Mouse (Mus musculus) ES-Bruce4 (cell line): ENCODE data around the gene Myo19. TPM values are rescaled to one million over a fixed set of nuclear protein-coding genes. Genes with fewer than 3 reads are reported as not detected.

Source experiments
- H3K27ac ChIP-seq: 2 replicates; pipeline ENCODE4 v1.5.1; 2012; ENCODE audit warnings: low read length, inconsistent platforms; ENCODE audit not compliant: insufficient read depth
- H3K27me3 ChIP-seq: 2 replicates; pipeline ENCODE4 v1.6.1; 2012; ENCODE audit warnings: mild to moderate bottlenecking, low read length, inconsistent platforms; ENCODE audit not compliant: control insufficient read depth, poor library complexity, insufficient read depth, severe bottlenecking
- H3K36me3 ChIP-seq: 2 replicates; pipeline ENCODE4 v1.6.1; 2012; ENCODE audit warnings: inconsistent platforms, mild to moderate bottlenecking, low read length, moderate library complexity; ENCODE audit not compliant: control insufficient read depth, poor library complexity, insufficient read depth, severe bottlenecking
- H3K4me1 ChIP-seq: one replicate; pipeline ENCODE4 v1.8.1; 2011; ENCODE audit warnings: low read length; ENCODE audit not compliant: control insufficient read depth, insufficient read depth
- H3K4me3 ChIP-seq: 2 replicates; pipeline ENCODE4 v1.5.1; 2011; ENCODE audit warnings: low read depth, mild to moderate bottlenecking, low read length
- H3K9ac ChIP-seq: 2 replicates; pipeline ENCODE4 v1.6.1; 2012; ENCODE audit warnings: low read depth, mild to moderate bottlenecking, inconsistent platforms; ENCODE audit not compliant: poor library complexity, severe bottlenecking
- H3K9me3 ChIP-seq: replicated peaks from 2 replicates; pipeline ENCODE4 v1.6.1; 2012; ENCODE audit warnings: mild to moderate bottlenecking, low read length, inconsistent platforms; ENCODE audit not compliant: control insufficient read depth, poor library complexity, insufficient read depth, severe bottlenecking
- CTCF ChIP-seq: IDR thresholded peaks from one replicate; pipeline ENCODE4 v1.8.1; 2011; ENCODE audit warnings: low read depth, low read length
- EP300 ChIP-seq: IDR thresholded peaks from 2 replicates; pipeline ENCODE4 v1.6.1; 2011; ENCODE audit warnings: low read depth, low read length; ENCODE audit not compliant: insufficient read depth
- POLR2A ChIP-seq: IDR thresholded peaks from one replicate; pipeline ENCODE4 v1.8.1; 2011; ENCODE audit warnings: low read length; ENCODE audit not compliant: insufficient read depth
- polyA plus RNA-seq: library from polyadenylated mRNA; stranded (reverse); fragments of >200 nt; gene quantifications from 2 replicates; pipeline ENCODE4 v1.2.4, GENCODE M21; 2011; ENCODE audit warnings: low read depth; ENCODE audit not compliant: missing spikeins, insufficient read depth, insufficient read length

The Myo19 gene
- polyA plus RNA-seq: 19.0 and 19.5 TPM in 2 replicates

- Histone ChIP-seq H3K9ac (peak within 1 kb of the TSS; percentile 81), H3K27ac (peak within 1 kb of the TSS; percentile 33; the same call in 1 of the 2 replicates), H3K4me3 (peak within 1 kb of the TSS; percentile 88), H3K27me3 (no peaks in the 10 kb centered on the region), H3K4me1 (peaks cover 4% of the 10 kb centered on the region), H3K36me3 (peaks cover 18% of the 10 kb centered on the region), H3K9me3 (no peaks in the 10 kb centered on the region)
- TF ChIP-seq EP300 (no peak), CTCF (no peak), POLR2A (peak; percentile 51)
These were observed at the start of gene Myo19, which contains the start of gene Pigw for GRCm38 (mm10) chr11:84879772-84880464. Gene Myo19 (plus strand): TSS chr11:84880148. Gene Pigw (minus strand): TSS chr11:84880285.

- no peaks in the 10 kb centered on the region for H3K27me3 ChIP-seq
- H3K9ac ChIP-seq: no peak overlapping the region
- H3K36me3 ChIP-seq: peaks cover 38% of the 10 kb centered on the region
- TF ChIP-seq EP300 (no peak), POLR2A (no peak), CTCF (no peak)
- H3K4me3 ChIP-seq: no peak overlapping the region
- H3K9me3 ChIP-seq: no peaks in the 10 kb centered on the region
- H3K4me1 ChIP-seq: no peaks in the 10 kb centered on the region
- H3K27ac ChIP-seq: no peak overlapping the region
These were observed 40.6 kb upstream of the Myo19 start for GRCm38 (mm10) chr11:84839330-84839729.

GRCm38 (mm10) chr11:84846741-84847474, 33.0 kb upstream of the Myo19 start:
- no peak overlapping the region for H3K4me3 ChIP-seq
- H3K36me3 ChIP-seq: peaks cover 19% of the 10 kb centered on the region
- H3K27me3 ChIP-seq: no peaks in the 10 kb centered on the region
- 0 out of 2 replicates have a peak overlapping the region, but pooled peaks have one; percentile 15 for H3K9ac ChIP-seq
- peak overlapping the region; percentile 92 for H3K27ac ChIP-seq
- TF ChIP-seq POLR2A (no peak), EP300 (no peak), CTCF (no peak)
- H3K4me1 ChIP-seq: peaks cover 3% of the 10 kb centered on the region
- H3K9me3 ChIP-seq: no peaks in the 10 kb centered on the region

- H3K27ac ChIP-seq: peak overlapping the region; percentile 92
- H3K9ac ChIP-seq: 0 out of 2 replicates have a peak overlapping the region, but pooled peaks have one; percentile 15
- H3K4me1 ChIP-seq: peaks cover 3% of the 10 kb centered on the region
- H3K36me3 ChIP-seq: peaks cover 22% of the 10 kb centered on the region
- H3K9me3 ChIP-seq: no peaks in the 10 kb centered on the region
- H3K27me3 ChIP-seq: no peaks in the 10 kb centered on the region
- TF ChIP-seq POLR2A (no peak), EP300 (no peak), CTCF (no peak)
- no peak overlapping the region for H3K4me3 ChIP-seq
These were observed 32.4 kb upstream of the Myo19 start for GRCm38 (mm10) chr11:84847475-84848090.

- TF ChIP-seq CTCF (no peak), EP300 (no peak), POLR2A (no peak)
- no peak overlapping the region for H3K27ac ChIP-seq
- no peak overlapping the region for H3K4me3 ChIP-seq
- H3K4me1 ChIP-seq: no peaks in the 10 kb centered on the region
- H3K27me3 ChIP-seq: no peaks in the 10 kb centered on the region
- H3K36me3 ChIP-seq: peaks cover 34% of the 10 kb centered on the region
- H3K9ac ChIP-seq: no peak overlapping the region
- no peaks in the 10 kb centered on the region for H3K9me3 ChIP-seq
These were observed 24.7 kb upstream of the Myo19 start for GRCm38 (mm10) chr11:84855285-84855684.
